Mouse (Mus musculus): ENCODE data around the gene Akip1.

Gene Akip1

DNA sequence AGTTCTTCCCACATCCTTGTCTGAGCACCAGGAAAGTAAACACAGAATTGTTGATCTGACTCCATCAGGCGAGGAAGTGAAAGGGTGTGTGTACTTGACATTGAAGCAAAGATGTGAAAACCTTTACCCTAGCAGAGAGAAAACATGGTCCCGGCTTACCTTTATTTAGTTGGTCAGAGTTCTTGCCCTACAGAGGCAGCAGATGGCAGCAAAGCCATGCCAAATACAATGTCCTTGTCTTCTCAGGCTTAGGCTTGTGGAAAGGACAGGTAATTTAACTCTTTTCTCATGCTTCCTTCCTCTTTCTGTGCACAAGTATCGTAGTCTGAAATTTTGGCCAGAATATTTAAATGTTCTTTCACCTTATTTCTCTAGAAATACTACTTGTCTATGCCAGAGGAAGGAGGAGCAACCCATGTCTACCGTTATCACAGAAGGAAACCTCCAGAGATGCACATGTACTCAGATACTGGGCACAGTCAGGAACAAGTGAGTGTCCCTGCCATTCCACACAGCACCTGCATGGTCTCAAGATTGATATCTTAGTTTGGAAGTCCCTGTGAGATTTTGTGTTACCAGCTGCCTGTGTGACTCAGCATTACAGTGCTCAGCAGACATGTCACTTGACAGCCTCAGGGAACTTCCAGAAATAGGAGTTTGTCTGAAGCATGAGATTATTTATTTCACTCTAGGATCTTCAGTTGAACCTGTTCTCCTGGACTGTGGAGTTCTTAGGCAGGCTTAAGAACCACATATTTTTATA, 3.7 kb downstream of the Akip1 start:
- DNase-seq (ENCODE audit: low read depth, low spot score), result peak; percentile 33

GRCm38 (mm10) chr7:109708961-109709382, 5.5 kb downstream of the Akip1 start:
- peak; percentile 65 for DNase-seq (ENCODE audit: low read depth, low spot score)

GRCm38 (mm10) chr7:109710069-109710468, 6.6 kb downstream of the Akip1 start:
- DNase-seq (ENCODE audit: low read depth, low spot score), result no peak

GRCm38 (mm10) chr7:109712198-109712597, 8.7 kb downstream of the Akip1 start:
- DNase-seq (ENCODE audit: low read depth, low spot score), result no peak

- no peak for DNase-seq (ENCODE audit: low read depth, low spot score)
These were observed 10.0 kb downstream of the Akip1 start for GRCm38 (mm10) chr7:109713434-109713982.

- DNase-seq (ENCODE audit: low read depth, low spot score), result peak; percentile 56
These were observed 15.8 kb downstream of the Akip1 start for GRCm38 (mm10) chr7:109719286-109719685.

DNA sequence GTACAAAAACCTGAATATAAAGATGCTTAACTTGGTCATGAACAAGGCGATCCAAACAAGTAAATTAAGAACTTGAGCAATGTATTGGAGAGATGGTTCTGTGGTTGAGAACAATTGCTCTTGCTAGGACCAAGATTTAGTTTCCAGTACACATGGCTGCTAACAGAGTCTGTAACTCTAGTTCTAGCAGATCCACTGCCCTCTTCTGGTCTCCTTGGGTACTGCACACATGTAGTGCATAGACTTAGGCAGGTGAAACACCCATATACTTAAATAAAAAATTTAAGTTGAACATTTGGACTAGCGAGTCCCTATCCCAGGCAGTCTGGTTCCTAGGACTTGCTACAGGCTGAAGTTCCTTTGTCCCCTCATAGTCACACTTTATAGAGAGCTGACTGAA, 19.1 kb downstream of the Akip1 start:
- peak; percentile 22 for DNase-seq (ENCODE audit: low read depth, low spot score)

DNA sequence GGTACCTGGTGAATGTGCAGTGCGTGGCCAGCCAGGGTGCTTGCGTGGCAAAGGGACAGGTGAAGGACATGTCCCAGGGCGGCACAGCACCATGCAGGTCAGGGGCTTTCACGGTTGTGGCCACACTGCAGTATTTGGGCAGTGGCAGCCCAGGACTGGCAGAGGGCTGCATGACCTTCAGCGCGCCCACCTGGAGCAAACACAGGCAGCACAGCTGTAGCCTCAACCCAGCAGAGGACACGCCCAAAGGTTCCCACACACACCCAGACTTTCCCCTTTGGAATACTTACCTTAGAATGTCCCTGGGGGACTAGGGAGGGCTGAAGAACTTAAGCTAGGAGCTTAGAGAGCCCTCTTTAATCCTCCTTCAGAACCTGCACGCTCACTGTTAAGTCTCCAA, 19.6 kb downstream of the Akip1 start:
- no peak for DNase-seq (ENCODE audit: low read depth, low spot score)

DNA sequence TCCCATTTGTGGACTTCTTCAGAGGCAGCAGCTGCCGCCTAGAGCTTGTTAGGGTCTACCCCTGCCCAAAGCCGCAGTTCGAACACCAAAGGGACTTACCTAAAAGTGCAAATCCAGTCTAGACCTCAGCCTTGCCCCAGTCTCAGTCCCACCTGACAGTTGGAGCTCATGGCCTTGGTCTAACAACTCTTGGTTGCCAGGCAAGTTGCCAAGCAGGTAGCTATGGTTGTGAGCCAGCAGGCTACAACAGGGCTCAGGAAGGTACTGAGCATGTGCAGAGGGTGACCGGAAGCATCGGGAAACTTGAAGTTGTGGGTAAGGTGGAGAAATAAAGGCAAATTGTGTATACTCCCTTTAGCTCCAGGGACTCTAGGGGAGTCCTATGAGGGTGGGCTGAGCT, 20.2 kb downstream of the Akip1 start, which contains the start of gene BC051019:
BC051019 (minus strand) TSS at position 154 of the 400 bp plus-strand sequence.
- DNase-seq (ENCODE audit: low read depth, low spot score), result no peak

DNA sequence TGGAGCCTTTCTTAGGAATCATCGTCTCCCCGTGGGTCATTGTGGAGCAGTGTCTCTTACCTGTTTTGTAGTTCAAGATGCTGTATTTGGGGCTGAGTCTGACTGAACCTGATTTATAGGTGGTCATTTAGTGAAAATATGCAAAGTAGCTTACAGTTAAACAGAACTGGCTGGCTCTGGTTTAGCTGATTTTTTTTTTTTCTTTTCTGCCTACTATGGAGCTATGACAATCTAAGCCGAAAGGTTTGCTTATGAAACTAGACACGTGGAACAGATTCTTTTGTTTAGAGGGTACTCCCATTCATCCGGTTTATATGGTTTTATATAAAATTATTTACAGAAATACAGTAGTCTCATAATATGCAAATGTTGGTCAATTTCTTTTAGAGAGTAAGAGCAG, 28.1 kb downstream of the Akip1 start, which contains the start of gene Ascl3:
Ascl3 (minus strand) TSS at position 101 of the 400 bp plus-strand sequence.
- DNase-seq (ENCODE audit: low read depth, low spot score), result no peak

DNA sequence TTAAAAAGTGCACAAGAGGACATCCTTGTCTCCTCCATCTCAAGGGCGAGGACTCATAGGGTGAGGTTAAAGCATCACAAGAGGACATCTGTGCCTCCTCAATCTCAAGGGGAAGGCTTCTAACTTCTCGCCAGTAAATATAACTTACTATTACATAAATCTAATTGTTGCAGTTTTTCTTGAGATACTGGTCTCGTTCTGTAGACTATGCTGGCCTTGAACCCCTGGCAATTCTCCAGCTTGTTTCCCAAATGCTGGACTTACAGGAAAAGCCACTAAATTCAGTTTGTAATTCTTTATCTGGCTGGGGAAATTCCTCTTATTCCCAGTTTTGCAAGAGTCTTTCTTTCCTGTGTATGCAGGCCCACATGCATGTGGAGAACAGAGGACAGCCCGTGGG, 31.3 kb downstream of the Akip1 start:
- no peak for DNase-seq (ENCODE audit: low read depth, low spot score)

GRCm38 (mm10) chr7:109739822-109740370, 36.4 kb downstream of the Akip1 start:
- DNase-seq (ENCODE audit: low read depth, low spot score), result no peak

DNA sequence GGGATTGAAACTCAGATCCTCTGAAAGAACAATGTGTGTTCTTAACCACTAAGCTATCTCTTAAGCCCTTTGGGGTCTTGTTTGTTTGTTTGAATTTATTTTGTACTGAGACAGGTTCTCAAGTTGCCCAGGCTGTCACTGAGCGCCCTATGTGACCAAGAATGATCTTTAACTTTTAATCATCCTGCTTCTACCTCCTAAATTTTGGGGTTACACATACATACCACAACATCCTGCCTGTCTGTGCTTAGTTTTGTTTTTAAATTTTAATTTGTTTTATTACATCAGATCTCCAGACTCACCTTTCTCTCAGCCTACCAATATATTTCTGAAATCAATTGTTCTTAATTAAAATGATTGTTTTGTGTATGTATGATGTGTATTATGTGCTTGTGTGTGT, 37.6 kb downstream of the Akip1 start:
- DNase-seq (ENCODE audit: low read depth, low spot score), result no peak

- DNase-seq (ENCODE audit: low read depth, low spot score), result no peak
These were observed 38.2 kb downstream of the Akip1 start for GRCm38 (mm10) chr7:109741703-109742102.

DNA sequence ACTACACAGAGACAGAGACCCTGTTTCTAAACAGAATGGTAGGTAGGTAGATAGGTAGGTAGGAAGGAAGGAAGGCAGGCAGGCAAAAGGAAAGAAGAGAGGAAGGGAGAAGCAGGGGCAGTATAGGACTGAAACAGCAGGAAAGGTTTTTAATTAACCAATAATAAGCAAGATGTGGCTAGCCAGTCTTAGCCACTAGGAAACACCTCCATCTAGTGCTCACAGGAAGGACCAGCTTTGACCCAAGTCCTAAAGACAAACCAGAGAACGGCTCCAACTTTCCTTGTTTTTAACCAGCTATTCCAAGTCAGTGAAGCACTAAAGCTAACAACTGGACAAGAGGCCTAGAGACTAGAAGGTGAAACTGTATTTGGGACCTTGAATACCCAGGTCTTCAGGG, 44.3 kb downstream of the Akip1 start:
- no peak for DNase-seq (ENCODE audit: low read depth, low spot score)

DNA sequence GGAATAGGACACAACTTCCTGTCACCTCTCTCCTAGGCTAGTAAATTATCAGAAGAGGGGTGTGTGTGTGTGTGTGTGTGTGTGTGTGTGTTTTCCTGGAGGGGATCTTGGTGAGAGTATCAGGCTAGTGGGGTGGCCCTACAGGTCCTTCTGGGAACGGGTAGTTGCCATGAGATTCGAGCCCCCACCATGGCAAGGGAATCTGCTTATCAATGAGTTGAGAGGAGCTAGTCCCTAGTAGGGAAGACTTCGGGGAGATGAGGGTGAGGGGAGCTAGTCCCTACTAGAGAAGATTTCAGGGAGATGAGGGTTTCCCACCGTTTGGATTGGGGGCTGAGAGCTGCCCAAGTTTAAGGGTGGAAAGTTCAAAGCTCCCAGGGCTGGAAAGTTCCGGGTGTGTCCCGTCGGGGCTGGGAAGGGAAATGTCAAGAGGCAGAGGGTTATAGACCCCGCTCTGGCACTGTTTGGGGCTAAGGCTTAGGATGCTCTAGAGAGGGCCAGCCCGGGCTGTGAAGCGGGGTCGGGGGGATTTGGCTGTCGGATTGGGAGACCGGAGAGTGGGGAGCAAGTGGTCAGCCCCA, 48.0 kb downstream of the Akip1 start:
- DNase-seq (ENCODE audit: low read depth, low spot score), result peak; percentile 10

GRCm38 (mm10) chr7:109752008-109752925, 48.8 kb downstream of the Akip1 start, which contains the start of gene Tmem9b:
Gene Tmem9b (minus strand): TSS chr7:109752875.
- DNase-seq (ENCODE audit: low read depth, low spot score), result peak; percentile 81

GRCm38 (mm10) chr7:109754034-109754433, 50.5 kb downstream of the Akip1 start:
- DNase-seq (ENCODE audit: low read depth, low spot score), result no peak

GRCm38 (mm10) chr7:109756291-109756690, 52.8 kb downstream of the Akip1 start:
- DNase-seq (ENCODE audit: low read depth, low spot score), result no peak

All from mesoderm, embryonic 11.5 days (tissue).